Mouse (Mus musculus): ENCODE measurements around the gene Mdn1.

Mdn1 gene

DNA sequence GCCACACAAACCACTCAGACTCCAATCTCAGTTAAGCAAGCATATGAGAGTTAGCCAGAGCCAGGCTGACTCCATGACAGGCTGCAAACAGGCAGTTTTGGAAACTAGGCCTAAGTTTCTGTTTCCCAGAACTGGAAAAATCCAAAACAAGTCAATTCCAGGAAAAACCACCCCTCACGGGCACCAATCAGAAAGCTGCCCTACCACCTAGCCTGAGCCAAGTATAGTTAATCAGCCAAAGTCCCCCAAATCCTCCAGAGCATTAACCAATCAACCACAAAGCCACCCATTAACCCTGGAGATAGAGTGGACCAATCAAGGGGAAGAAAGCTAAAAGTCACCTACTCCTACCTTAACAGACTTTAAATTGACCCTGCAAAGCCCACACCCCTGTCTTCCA, 130.2 kb downstream of the Mdn1 start:
- no peak for DNase-seq (ENCODE audit: low spot score)

DNA sequence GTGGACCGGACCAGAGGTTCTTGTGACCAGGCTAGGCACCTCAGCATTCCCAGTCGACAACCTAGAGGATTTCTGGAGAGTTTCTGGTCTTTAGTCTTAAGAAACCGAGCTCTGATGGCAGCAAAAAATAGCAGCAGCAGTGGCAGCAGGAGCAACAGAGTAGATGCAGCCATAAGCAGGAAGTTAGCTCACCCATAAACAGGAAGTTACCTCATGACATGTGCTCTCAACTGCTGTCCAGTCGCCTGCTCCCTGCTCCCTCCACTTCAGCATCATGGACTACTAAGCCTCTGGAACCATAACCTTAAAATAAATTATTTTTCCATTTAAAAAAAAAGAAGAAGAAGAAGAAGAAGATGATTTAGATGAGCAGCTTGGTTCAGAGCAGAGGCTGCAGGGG, 132.1 kb downstream of the Mdn1 start:
- no peak for DNase-seq (ENCODE audit: low spot score)

DNA sequence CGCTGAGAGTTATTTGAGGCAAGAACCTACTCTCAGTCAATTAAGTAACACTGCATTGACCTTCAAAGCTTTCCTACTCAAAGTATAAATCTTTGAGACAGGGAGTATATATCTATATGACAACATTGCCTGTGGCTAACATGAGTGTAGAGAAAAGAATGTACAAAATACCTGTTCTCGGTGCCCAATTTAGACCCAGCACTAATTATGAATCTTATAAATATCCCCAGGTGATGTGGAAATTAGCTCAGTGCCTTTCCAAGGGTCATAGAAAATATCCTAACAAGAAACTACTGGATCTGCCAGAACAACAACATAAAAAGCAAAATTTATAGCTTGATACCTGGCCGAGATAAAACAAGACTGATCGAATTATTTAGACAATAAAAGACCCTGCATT, 142.1 kb downstream of the Mdn1 start:
- DNase-seq (ENCODE audit: low spot score), result no peak

DNA sequence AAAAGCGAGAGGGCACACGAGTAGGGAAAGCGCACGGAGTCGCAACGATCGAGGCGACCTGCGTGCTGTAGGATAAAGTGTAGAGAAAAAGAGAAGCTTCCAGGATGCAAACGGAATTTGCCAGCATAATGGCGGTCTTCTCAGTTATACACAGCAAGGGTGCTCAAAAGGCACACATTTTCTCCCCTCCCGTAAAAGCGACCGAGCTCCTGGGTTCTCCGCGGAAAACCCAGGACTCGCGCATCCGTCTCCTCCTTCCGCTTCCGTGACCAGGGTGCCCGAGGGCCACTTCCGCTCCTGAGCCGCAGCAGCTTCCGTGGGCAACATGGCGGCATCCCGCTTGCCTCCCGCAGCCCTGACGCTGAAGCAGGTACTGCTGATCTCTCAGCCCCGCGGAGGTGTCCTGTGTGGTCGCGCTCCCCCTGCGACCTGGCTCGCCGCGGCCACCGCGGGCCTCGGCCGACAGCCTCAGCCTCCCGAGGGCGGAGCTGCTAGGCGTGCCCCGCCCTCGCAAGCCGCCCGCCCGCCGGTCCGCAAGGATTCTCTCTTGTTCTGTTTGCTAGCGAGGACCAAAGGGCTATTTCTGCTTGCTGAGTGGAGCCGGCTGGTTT, 143.2 kb downstream of the Mdn1 start, which contains the start of gene Lyrm2:
Gene Lyrm2 (plus strand): TSS at position 288 of the 611 bp plus-strand sequence.
- DNase-seq (ENCODE audit: low spot score), result peak; percentile 75

DNA sequence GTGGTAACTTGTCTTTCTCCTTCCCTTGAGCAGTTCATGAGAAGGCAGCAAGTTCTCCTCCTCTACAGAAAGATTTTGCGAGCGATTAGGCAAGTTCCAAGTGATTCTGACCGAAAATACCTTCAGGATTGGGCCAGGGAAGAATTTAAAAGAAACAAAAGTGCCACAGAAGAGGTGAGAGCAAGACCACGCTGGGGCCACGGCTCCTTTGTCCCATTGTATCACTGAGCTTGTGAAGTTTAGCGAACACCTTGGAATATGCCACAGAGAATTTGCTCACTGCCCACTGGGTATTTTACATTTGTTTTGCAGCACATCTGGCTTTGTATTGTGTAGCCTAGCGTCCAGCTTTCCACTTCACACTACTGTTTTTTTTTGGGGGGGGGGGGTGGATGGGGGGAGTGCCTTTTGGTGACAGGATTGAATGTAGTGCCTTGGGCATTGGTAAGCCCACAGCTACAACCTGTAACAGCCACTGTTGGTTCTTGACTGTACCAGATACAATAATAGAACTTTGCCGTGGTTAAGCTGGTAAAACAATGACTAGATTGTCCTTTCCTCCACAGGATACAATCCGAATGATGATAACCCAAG, 143.8 kb downstream of the Mdn1 start:
- DNase-seq (ENCODE audit: low spot score), result no peak

DNA sequence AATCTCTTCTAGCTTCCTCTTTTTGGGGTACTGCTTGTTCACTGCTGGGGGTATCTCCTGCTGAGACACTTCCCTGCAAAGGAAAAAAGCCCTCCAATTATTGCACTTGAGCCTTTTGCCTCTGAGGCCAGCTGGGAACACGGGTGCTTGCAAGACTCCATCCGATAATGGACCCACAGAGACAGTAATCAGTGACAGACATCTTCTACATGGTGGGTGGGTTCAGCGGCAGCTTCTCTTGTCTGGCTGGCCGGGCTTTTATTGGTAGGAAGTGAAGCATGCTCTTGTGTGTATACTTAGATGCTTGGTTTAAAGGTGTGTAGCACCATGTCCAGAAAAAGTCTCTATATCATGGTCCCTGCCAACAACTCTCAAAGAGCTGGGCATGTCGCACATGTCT, 160.6 kb downstream of the Mdn1 start:
- DNase-seq (ENCODE audit: low spot score), result no peak

DNA sequence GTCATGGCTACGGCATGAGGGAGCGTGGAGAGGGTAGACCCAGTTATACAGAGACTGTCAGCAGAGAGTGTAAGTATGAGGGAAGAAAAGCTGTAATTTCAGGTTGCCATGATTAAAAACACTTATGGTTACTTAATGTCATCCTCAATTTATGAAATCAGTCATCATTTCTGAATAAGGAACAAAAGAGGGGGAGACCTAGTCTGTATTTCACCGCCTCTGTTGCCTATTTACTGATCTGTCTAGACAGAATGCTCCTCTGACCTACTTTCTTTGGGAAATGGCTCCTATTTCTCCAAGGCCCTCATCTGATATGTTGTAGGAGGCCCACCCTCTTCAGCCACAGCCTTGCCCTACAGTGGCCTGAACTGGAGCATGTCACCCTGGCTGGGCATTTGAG, 163.8 kb downstream of the Mdn1 start:
- no peak for DNase-seq (ENCODE audit: low spot score)

DNA sequence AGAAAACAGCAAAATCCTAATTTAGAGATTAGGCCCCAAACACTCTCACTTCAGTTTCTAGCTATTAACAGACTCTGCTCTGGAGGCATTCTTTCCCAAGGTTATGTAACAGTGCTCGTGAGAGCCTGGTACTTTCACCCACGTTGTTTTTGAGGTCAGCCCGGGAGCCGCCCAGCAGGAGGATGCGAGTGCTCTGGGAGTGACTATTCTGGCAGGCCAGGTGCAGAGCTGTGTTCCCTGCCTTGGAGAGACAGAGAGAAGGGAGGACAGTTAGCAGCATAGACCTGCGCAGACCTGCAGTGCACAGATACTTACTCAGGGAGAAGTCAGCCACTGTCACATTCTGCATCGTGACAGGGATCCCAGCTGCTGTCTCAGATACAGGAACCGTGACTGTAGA, 167.3 kb downstream of the Mdn1 start:
- no peak for DNase-seq (ENCODE audit: low spot score)
